Mouse (Mus musculus): ENCODE data around the gene Sgms1.

- TF ChIP-seq MYOG (IDR thresholded peaks at IDR 0.05; ENCODE audit: control insufficient read depth in 1 of 3, insufficient read depth in 1 of 3, insufficient read length in 2 of 3, low read depth in 2 of 3) (no peak), MYOD1 (IDR thresholded peaks at IDR 0.05; ENCODE audit: control insufficient read depth in 1 of 3, insufficient read length in 2 of 3, low read depth in 2 of 3) (no peak), POLR2A (IDR thresholded peaks at IDR 0.05; ENCODE audit: insufficient read length, low read depth) (no peak), E2F4 (IDR thresholded peaks at IDR 0.05; ENCODE audit: insufficient read depth) (no peak), MAX (IDR thresholded peaks at IDR 0.05; ENCODE audit: low read depth) (no peak), POLR2AphosphoS2 (IDR thresholded peaks at IDR 0.05; ENCODE audit: insufficient read length, low read depth) (no peak), TCF3 (IDR thresholded peaks at IDR 0.05; ENCODE audit: insufficient read length, low read depth) (no peak), TCF12 (IDR thresholded peaks at IDR 0.05; ENCODE audit: insufficient read depth, poor library complexity, severe bottlenecking) (no peak), CEBPB (IDR thresholded peaks at IDR 0.05; ENCODE audit: insufficient read depth, poor library complexity, severe bottlenecking) (no peak), USF1 (IDR thresholded peaks at IDR 0.05; ENCODE audit: low read depth) (no peak), REST (IDR thresholded peaks at IDR 0.05; ENCODE audit: insufficient read depth, insufficient read length) (no peak)
These were observed 109.1 kb downstream of the Sgms1 start for GRCm38 (mm10) chr19:32280380-32280779.

All from myocyte (in vitro differentiated cells).